Mouse (Mus musculus) CH12.LX (cell line): Measurements from ENCODE around the gene Klra8.

Experiments used
- CTCF ChIP-seq, 2 experiments: IDR thresholded peaks in 1 of 2; conservative IDR thresholded peaks in 1 of 2; 2 replicates each; pipeline ENCODE4 v1.5.1; 2011 to 2012; ENCODE audit warnings: low read depth in 2 of 2, low read length in 2 of 2, improper control_type of control experiment in 1 of 2, inconsistent platforms in 1 of 2, mild to moderate bottlenecking in 1 of 2, moderate library complexity in 1 of 2
- ELF1 ChIP-seq: IDR thresholded peaks from 2 replicates; pipeline ENCODE4 v1.6.1; 2014; ENCODE audit warnings: low read depth, mild to moderate bottlenecking, inconsistent platforms, low read length, improper control_type of control experiment
- EP300 ChIP-seq: IDR thresholded peaks from 2 replicates; pipeline ENCODE4 v1.6.1; 2011; ENCODE audit warnings: low read length, improper control_type of control experiment
- ETS1 ChIP-seq: conservative IDR thresholded peaks from 2 replicates; pipeline ENCODE4 v1.6.1; 2012; ENCODE audit warnings: low read depth, mild to moderate bottlenecking, inconsistent platforms, low read length, improper control_type of control experiment, moderate library complexity
- HCFC1 ChIP-seq: IDR thresholded peaks from 2 replicates; pipeline ENCODE4 v1.6.1; 2012; ENCODE audit warnings: low read depth, mild to moderate bottlenecking, inconsistent platforms, low read length, improper control_type of control experiment
- POLR2A ChIP-seq: IDR thresholded peaks from 2 replicates; pipeline ENCODE4 v1.6.1; 2011; ENCODE audit warnings: low read depth, mild to moderate bottlenecking, improper control_type of control experiment, low read length
- POLR2AphosphoS2 ChIP-seq: IDR thresholded peaks from 2 replicates; pipeline ENCODE4 v1.6.1; 2011; ENCODE audit warnings: low read depth, low read length, improper control_type of control experiment
- TCF12 ChIP-seq: IDR thresholded peaks from 2 replicates; pipeline ENCODE4 v1.6.1; 2014; ENCODE audit warnings: low read depth, mild to moderate bottlenecking, inconsistent platforms, low read length, improper control_type of control experiment
- USF1 ChIP-seq: IDR thresholded peaks from 2 replicates; pipeline ENCODE4 v1.6.1; 2014; ENCODE audit warnings: low read depth, mild to moderate bottlenecking, inconsistent platforms, low read length, improper control_type of control experiment
- USF2 ChIP-seq: conservative IDR thresholded peaks from 2 replicates; pipeline ENCODE4 v1.6.1; 2011; ENCODE audit warnings: low read depth, low read length, improper control_type of control experiment

GRCm38 (mm10) chr6:130110485-130110884, 19.2 kb downstream of the Klra8 start:
- no peak for TF ChIP-seq USF1
- no peak for TF ChIP-seq ELF1
- TF ChIP-seq HCFC1: no peak
- TF ChIP-seq ETS1: no peak
- no peak for TF ChIP-seq POLR2A
- no peak for TF ChIP-seq POLR2AphosphoS2
- TF ChIP-seq CTCF (conservative IDR thresholded peaks at IDR 0.05 in 1 of 2, IDR thresholded peaks at IDR 0.05 in 1 of 2; ENCODE audit: low read depth in 2 of 2, low read length in 2 of 2): no peak
- TF ChIP-seq USF2: no peak
- no peak for TF ChIP-seq TCF12
- no peak for TF ChIP-seq EP300
